Mouse (Mus musculus): ENCODE data around the gene Mctp1.
"Not testable (repeated sequence)": the region's sequence is repeated elsewhere in the genome, so short reads cannot be mapped to it uniquely, and the experiment has no call there.

The Mctp1 gene

DNA sequence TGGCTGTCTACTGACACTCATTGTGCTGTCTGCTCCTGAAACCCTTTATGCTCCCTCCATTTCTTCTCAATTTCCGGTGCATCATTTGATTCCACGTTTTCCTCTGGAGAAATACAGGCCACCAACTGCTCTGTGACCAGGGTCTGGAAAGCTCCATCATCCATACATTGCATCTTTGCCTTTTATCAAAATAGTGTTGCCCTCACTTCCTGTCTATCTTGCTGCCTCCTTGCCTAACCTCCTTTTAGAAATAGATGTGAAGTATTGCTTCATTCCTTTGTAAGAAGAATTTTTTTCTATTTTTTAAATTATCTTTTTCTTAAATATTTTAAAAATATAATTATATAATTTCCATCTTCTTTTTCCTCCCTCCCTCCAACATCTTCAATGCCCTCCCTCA is 98.7 kb downstream of the Mctp1 start:
- DNase-seq (ENCODE audit: low spot score) = no peak

DNA sequence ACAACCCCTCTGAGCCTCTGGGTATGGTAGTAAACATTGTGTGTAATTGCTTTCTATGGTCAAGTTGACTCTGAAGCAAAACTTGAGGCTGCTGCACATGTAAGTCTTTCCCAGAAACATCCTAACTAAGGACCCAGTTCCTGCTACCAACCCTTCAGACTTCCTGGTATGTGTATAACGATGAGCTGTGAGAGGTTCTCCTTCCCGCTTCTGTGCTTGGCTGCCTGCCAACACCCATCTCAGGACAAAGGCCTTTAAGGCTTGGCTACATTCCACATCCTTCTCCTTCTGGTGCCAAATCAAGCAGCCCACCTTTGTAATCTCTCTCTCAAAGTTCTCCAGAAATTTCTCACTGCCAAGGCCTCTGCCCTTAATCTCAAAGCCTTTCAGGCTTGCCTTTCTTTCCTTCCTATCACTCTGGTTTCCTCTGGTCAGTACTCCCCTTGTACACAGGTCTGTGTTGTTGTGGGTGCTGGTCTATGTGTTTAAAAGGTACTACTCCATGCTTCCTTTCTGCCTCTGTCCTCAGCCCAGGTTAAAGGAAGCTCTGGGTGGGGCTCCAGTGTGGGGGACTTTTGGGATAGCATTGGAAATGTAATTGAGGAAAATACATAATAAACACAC is 99.9 kb downstream of the Mctp1 start:
- no peak for DNase-seq (ENCODE audit: low spot score)

DNA sequence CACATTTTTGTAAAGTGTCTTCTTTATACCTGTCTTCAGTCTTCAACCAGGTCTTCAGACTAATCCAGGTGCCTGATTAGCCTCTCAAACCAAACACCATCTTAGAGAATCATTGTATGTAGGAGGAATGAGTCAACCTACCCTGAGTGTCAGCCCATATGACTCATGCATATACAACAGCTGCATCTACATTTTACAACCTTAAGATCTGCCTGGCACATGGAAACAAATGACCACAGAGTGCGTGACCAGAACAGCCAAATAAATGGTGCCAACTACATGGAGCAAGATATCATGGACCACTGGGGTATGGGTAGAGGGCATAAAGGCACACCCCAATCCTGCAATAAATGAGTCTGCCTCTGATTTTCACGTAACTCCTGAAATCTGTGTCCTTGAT is 131.6 kb downstream of the Mctp1 start:
- DNase-seq (ENCODE audit: low spot score) = no peak

DNA sequence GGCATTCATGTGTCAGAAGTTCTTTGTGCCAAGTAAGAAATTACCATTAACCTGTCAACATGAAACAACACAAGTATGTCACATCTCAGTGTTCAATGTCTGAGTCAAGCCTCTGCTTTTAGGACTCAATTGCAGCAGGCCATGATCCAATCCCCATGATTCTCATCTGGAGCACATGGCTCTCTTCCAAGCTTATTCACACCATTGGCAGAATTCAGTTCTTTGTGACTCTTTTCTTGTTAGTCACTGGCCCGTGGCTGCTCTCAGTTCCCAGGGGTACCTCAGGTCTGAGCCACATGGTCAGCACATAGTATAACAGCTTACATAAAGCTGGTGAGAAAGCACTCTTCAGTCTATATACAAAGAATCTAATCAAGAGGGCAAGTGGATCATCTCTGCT is 138.8 kb downstream of the Mctp1 start:
- DNase-seq (ENCODE audit: low spot score) = no peak

DNA sequence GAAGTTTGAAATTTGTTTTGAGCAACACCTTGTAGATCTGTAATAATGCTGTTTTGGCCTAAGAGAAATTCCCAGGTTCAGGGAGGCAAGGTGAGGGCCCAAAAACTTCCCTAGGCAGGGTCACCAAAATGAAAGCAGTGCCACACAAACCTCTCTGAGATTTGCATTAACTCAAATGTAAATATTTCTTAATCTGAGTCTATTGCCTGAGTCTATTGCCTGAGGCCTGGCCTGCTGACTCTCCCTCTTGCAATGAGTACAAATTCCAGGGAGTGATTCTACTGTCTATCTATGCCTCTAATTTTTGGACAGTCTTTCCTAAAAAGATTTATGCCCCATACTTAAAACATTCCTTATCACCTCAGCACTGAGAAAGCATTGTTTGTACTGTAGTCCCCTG is 143.0 kb downstream of the Mctp1 start:
- DNase-seq (ENCODE audit: low spot score) = no peak

DNA sequence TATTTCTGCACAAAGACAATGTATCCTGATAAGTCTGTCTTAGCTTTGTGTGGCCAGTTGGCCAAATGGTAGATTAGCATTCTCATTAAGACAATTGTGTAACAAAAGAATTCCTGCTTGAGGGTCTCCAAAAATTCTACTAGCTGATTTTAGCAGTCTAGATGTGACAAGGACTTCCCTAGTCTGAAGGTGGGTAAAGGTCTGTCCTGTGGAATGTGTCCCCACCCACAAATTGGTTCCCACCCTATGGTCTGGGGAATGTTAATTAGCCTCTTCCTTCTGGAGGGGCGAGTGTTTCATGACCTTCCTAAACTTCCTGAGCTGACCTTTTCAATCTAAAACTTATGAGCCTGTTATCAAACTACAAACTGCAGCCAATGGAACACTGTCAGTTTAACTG is 143.4 kb downstream of the Mctp1 start:
- no peak for DNase-seq (ENCODE audit: low spot score)

DNA sequence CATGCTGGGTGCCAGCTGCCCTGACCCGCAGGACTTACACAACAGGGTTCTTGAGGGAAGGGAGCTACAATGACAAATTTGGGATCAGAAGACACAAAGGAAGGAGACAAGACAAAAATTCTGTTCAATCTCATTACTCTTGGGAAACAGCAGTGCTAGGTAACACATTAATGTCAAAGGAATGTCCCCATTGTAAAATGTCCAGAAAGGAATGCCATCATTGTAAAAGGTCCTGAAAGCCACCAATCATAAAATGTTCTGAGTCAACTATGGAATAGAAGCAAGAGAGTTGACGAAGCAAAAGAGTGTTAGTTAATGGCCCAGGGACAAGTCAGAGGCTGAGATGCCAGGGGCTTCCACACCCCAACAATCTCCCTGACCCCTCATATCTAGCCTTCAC is 145.6 kb downstream of the Mctp1 start:
- no peak for DNase-seq (ENCODE audit: low spot score)

DNA sequence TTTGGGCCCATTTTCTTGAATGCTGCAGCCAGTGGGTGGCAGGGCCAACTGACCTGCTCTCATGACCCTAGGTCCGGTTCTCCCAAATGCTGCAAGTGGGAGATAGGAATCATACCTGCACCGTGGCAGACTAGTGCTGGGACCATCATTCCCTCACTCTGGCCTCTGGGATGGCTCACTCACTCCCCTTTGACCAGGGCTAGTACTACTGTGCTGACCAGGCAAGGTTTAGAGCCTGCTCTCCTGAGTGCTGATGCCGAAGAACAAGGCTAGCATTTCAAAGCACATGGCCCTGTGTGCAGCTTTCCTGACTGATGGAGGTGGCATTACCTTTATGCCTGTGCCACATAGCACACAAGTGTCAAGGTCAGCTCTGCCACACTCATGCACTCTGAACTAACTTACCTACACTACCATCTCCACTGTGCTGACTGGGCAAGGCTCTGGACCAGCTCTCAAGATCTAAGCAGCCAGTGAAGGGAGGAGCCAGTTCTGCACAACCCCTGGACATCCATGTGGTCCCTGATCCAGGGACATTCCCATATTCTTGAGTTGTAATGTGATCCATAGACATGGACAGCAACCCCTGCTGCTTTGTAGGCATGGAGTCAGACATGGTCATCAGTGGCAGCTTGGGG is 146.7 kb downstream of the Mctp1 start:
- DNase-seq (ENCODE audit: low spot score) = no peak

DNA sequence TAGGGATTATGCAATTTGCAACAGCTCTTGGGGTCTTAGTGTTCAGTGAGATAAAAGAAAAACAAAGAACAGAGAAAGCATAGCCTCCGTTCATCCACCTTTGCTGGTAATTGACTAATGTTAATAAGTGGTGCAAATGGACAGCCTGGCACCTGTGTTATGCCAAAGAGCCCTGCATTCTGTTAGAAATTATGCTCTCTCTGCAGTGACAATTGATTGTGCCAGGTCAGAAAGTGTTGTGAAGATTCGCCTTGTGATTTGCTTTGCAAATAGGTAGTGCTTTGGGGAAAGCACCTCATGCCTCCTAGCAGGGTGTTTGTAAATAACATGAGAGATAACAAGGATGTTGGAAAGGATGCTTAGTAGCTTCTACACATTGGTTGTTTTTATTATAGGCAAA is 163.5 kb downstream of the Mctp1 start:
- no peak for DNase-seq (ENCODE audit: low spot score)

DNA sequence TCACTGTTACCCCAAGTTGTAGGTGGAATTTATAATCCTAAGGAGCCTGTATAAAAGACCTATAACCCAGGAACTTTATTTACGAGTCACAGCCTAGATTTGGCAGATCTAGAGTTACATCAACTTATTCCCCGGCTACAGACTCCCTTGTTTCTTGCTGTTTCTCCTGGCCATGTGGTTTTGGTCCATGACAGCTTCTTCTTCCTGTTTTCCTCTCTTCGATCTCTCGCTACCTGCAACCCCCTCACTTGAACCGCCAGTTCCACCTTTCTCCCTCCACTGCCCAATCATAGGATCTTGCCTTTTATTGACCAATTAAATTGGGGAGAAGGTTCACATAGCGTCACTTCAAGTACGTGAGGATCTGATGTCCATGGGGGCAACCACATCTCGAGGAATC is 176.6 kb downstream of the Mctp1 start:
- DNase-seq (ENCODE audit: low spot score) = no peak

DNA sequence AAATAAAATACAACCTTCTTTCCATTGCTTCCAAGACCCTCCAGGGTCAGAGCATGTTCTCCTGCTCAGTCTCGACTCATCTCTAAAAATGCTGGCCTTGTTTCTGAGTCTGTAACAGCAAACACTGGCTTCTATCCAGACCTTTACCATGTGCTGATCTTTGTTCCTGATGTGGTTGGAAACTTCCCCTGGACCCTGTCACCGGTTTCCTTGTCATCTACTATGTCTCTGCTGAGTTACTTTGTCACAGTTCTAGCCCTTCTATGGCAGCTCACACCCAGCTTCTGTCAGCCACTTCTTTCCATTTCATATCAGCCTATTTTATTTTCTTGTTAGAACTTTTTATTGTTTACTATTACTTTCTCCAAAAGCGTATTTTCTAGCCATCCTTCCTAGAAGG is 177.3 kb downstream of the Mctp1 start:
- DNase-seq (ENCODE audit: low spot score) = no peak

DNA sequence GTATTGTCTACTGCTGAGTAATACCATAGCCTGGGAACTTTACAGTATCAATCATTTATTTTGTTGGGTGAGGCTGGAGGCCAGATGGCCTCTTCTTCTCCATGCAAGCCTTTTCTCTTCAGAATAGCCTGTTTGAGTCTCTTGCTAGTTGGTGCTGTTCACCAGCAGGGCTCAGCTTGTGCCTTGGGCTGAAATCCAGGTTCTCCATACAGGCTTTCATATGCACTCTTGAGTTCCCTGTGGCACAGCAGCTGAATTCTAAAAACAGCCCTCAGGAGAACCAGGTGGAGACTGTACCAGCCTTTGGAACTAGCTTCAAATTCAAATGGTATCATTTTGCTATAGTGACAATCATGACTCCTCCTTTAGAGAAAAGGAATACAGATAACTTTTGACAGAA is 179.7 kb downstream of the Mctp1 start:
- no peak for DNase-seq (ENCODE audit: low spot score)

DNA sequence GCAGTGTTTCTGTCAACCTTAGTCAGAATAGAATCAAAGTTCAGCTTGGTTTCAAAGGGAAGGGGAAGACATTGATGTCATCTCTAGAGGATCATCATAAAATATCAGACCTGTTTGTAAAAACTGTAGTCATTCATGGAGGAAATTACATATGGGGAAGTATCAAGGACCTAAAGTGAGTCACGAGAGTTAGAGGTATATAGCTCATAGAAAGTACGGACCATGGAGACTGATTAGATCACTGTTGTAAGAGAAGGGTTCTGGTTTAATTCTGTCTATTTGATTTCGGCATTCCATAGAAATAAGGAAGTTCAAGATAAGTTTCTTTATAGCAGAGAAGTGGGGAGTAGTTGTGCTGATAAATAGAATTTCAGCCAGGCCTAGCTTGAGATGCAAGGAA is 181.7 kb downstream of the Mctp1 start:
- DNase-seq (ENCODE audit: low spot score) = no peak

DNA sequence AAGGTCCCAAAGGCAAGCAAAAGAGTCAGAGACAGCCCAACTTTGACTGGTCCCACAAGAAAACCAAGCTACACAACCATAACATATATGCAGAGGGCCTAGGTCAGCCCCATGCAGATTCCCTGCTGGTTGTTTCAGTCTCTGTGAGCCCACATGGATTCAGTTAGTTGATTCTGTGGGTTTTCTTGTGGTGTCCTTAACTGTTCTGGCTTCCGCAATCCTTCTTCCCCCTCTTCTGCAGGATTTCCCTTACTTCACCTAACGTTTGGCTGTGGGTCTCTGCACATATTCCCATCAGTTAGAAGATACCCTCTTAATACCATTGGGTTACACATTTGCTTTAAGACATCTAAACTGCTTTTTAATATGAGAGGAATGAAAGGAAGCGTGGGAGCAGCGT is 183.1 kb downstream of the Mctp1 start:
- DNase-seq (ENCODE audit: low spot score) = no peak

DNA sequence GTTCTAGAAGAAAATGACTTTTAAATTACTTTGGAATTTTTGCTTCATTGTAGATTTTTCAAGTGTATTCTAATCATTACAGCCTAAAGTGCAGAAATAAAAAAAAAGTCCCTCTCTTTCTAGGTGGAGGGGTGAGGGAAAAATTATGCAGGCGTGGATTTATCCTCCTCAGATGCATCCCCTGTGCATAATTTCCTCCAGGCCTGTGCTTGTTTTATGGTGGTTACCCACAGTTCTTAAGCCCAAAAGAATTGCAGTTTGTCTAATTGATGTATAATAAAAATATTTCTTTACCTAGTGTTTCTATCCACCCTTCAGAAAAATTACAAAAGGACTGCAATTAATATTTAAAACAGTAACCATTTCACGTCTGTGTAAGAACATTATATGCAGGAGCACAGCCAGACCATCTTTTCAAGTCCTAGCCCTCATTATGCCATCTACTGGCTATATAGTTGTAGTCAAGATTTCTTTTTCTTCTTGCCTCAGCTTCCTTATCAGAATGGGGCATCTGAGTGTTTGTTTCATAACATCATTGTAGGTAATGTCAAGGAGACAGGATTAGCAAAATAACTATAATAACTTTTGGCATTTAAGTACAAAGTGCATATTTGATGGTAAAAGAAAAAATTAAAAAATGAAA is 184.4 kb downstream of the Mctp1 start:
- no peak for DNase-seq (ENCODE audit: low spot score)

DNA sequence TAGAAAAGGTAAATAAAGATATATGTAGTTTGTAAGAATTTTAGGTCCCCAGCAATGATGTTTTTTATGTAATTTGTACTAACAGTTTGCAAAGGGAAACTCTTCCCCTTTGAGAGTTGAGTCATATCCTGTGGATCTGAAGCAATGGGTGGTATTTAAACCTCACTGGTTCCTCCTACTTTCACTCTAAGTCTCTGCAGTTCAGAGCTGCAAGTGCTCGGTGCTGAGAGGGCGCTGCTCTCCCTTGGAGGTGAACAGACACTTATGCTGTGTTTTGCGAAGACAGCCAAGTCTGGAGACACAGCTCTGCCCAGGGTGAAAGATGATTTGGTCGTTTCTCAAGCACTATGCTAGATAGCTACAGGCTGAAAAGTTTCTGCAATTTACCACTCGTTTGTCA is 195.1 kb downstream of the Mctp1 start:
- DNase-seq (ENCODE audit: low spot score) = no peak

DNA sequence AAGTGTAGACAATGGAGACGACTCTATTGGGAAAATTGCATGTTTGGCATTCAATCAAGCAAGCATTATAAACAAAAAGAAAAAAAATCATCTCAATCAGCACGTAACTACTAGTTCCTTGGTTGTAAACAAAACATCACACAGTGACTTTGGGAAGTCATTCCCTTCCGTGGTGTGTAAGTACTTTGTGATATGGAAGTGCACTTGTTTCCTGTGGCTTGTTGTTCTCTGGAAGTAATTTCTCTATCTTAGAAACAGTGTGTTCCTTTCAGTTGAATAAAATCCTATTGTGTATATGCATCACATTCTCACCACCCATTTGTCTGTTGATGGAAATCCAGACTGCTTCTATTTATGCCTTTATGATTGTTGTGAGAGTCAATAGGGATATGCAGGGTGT is 201.1 kb downstream of the Mctp1 start:
- no peak for DNase-seq (ENCODE audit: low spot score)

DNA sequence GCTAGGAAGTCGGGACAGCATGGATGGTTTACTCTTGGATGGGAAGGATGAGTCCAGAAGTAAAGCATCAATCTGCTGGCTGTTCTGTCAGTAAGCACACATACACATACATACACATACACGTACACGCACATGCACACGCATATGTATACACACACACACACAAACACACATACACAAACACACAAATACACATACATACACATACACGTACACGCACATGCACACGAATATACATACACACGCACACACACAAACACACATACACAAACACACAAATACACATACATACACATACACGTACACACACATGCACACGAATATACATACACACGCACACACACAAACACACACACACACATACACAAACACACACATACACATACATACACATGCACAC is 206.4 kb downstream of the Mctp1 start:
- not testable (repeated sequence) for DNase-seq (ENCODE audit: low spot score)

DNA sequence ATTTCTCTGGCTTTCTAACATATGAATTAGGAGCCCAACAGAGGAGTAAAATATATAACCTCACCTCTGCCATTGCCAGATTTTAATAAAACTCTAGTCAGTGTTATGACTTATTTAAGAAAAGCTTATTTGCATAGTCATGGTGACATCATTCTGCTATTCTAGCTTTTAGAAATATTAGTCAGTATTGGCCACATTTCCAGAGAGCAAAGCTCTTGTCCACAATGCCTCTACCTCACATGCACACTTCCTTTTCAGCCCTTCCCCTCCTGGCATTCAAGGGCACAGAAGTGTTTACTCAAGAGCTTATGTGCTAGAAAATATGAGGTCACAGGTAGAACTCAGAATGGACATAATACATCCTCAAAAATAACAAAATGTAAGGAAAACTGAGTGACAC is 206.9 kb downstream of the Mctp1 start:
- DNase-seq (ENCODE audit: low spot score) = no peak

DNA sequence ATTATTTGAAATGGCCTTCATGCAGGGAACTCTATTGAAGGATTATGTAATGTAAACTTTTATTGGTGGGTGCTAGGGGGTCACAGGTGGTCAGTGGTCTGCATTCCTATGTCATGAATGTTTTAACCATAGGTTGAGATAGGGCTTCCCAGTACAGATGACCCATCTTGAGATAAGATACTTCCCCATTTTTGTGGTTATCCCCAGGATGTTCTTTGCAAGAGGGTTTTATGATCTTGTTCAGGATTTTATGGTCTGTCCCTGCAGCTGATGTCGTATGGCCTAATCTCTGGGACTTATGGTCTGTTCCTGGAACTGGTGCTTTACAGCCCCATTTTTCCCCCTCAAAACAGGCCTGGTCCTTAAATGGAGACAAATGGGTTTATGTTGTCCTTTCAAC is 207.4 kb downstream of the Mctp1 start:
- DNase-seq (ENCODE audit: low spot score) = no peak

DNA sequence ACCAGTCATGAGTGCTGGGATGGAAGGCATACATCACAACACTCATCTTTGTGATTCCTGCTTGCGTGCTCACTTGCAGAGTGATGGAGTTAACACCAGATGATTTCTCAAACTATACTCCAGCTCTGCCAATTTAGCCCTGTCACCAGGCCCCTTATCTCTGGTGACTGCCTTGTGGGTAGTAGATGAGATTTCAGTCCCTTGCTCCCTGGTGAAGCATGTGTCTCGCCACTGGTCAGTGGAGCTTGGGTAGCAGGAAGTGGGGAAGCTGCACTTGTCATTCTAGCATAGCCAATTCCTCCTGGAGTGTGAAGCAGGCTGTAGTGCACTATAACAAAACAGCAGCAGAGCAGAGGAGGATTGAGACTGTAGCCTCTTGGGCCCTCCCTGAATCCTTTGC is 208.6 kb downstream of the Mctp1 start:
- no peak for DNase-seq (ENCODE audit: low spot score)

DNA sequence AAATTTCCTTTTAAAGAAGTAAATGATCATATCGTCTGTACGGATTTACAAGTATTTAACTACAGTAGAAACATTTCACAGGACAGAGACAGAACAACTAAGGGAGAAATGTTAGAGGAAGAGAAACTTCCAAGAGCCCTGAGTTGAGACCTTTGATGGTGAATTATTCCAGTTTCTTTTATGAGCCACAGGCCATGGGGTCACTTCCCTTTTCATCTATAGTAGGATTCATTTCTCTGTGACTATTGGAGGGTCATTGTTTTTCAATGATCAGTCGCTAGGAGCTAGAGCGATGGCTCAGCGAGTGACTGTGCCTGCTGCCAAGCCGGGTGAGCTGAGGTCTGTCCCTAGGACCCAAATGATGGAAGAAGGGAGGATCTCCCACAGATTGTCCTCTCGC is 212.7 kb downstream of the Mctp1 start:
- no peak for DNase-seq (ENCODE audit: low spot score)

DNA sequence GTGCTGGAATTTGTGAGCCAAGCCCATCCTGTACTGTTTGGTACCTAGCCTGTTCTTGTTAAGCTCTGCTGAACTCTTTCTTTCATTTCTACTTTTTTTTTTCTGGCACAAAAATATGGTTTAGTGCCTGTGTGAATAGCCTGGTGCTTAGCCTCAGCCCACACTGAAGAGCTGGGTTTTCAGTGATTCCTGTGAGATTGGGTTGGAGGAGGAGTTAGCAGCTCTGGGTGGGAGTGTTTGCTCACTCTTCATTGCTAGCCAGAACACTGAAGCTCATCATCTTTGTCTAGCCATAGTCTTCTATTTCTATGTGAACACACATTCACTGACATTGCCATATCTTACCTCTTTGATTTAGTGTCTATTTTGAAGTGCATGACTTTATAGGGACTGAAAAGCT is 225.1 kb downstream of the Mctp1 start:
- DNase-seq (ENCODE audit: low spot score) = no peak

DNA sequence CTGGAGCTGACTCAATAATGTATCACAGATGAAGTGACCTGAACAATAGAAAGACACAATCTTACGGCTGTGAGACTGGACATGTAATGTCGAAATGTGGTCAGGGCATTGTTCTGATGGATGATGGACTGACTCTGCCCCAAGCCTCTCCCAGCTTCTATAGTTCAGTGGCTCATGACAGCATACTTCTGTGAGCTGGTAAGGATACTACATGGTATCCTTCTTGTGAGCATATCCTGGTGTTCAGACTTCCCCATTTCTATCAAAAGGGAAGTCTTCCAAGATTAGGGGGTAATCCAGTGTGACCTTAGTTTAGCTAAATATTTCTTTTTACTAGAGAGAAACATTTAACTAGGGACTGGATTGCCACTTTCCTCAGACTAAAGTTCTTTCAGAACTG is 227.2 kb downstream of the Mctp1 start:
- no peak for DNase-seq (ENCODE audit: low spot score)
